Mouse (Mus musculus): ENCODE results near the gene Insl6.

The Insl6 gene

DNA sequence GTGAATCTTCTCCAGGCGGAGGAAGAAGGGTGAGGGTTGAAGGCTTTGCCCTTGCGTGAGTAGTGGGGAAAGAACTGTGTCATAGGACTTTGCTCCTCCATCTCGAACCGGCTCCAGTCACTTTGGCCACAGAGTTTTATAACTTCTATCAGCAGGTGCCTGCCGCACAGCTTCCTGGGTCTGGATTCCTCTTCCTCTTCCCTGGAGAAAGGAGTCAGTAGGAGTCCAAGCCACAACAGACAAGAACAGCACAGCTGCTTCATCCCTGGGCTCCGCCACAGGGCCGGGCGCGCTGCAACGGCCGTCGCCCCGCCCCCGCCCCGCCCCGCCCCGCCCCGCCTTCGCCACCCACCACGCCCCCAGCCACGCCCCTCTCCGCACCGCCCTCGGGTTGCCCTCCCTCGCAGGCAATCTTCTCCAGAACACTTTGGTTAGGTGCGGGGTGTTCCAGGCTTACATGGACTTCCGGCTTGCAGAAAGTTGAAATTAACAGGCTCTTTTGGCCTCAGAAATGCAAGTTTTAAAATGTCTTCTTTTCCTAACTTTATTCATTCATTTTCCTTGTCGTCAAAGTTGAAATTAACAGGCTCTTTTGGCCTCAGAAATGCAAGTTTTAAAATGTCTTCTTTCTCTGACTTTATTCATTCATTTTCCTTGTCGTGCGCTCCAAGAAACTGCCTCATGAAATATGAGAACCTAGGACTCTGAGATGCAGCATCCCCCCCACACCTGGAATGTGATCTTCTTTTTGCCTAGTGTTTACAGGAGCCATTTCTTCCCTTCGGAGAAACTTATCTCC, at the start of gene Insl6:
TSS of gene Insl6 (minus strand) at position 304 of the 799 bp plus-strand sequence.
- DNase-seq (ENCODE audit: inconsistent age in 2 of 2, low spot score in 1 of 2) = peak; percentile 55 to 85

DNA sequence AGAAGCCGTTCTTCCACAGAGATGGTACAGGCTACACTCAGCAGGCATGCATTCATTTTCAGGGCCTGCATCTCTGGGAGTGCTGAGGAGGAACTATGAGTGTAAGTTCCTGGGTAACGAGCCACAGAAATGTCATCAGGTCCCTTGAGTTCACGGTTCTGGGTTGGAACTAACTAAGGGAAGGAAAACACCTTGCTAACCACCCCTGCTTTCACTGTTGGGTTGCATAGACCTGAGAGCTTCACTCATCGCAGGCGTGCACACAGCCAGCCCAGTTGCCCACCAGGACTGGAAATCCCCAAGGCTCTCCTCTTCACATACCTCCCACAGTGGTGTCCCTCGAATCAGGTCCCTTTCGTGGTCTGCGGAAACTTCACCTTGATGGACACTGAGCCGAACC, 49.8 kb upstream of the Insl6 start:
- DNase-seq (ENCODE audit: inconsistent age in 2 of 2, low spot score in 1 of 2) = no peak

DNA sequence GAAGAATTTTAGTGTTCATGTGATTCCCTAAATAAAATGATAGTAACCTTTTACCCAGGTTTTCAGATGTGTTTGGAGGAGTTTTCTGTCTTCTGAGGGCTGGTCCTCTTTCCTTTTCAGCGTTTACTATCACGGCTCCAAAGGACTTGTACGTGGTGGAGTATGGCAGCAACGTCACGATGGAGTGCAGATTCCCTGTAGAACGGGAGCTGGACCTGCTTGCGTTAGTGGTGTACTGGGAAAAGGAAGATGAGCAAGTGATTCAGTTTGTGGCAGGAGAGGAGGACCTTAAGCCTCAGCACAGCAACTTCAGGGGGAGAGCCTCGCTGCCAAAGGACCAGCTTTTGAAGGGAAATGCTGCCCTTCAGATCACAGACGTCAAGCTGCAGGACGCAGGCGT, 48.3 kb upstream of the Insl6 start:
- DNase-seq (ENCODE audit: inconsistent age in 2 of 2, low spot score in 1 of 2) = no peak

DNA sequence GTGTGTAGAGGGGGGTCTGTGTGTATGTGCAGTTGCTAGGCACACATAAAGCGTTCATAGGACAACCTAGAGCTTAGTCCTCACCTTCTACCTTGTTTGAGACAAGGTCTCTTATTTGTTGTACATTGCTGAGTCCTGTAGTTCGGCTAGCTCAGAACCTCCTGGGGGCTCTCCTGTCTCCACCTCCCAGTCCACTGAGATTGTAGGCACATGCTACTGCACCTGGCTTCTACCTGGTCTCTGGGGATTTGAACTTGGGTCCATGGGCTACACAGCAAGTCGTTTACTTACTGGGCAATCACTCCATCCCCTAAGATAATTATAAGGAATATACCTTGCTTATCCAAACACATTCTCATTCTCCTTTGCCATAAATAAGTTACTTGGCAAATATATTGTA, 47.5 kb upstream of the Insl6 start:
- no peak for DNase-seq (ENCODE audit: inconsistent age in 2 of 2, low spot score in 1 of 2)

DNA sequence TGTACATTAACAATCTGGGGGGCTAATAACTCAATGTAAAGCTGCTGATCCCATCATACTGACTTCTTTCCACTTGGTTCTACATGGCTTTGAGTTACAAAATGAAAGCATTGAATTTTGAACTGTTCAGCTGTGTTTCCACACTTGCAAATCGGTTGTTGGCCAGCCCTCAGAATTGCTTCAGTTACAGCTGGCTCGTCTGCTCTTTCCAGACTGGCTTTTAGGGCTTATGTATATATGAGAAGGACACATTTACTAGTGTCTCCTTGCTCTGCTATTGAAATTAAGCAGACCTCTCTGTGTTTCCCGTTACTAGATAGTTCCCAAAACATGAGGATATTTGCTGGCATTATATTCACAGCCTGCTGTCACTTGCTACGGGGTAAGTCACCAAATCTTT, 47.0 kb upstream of the Insl6 start:
- peak in 1 of 2 experiments; percentile 71 for DNase-seq (ENCODE audit: inconsistent age in 2 of 2, low spot score in 1 of 2)

DNA sequence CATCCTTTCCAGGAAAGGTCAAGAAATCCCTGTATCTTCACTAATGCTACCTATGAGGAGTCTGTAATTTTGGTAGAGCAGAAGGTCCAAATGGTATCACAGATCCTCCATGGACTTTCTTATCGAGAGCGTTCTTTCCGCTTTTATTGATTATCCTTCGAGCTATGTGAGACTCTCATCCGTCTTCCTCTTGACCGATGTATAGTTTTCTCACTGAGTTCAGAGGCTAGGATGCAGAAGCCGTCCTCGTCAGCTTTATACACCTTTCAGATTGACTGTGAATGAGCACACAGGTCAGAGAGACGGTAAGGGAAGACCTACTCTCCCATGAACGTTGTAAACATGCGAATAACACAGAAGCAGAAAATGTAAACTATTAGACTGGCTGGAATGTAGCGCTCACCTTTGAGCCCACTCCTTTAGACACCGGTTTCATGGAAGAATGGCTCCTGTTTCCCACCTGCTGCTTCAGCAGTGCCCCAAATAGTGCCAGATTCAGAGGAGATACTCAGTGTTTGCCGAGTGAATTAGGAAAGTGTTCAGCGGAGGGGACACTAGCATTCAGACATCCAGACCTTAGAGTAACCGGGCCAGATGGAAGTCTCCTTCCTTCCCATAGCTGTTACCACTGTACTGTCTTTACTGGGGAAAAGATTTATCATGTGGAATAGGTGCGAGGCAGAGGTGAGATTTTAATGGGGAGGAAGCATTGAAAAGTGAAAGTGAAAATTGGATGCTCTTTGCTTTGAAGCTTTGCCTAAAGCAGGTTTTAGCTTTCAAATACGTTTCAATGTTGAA, 46.3 kb upstream of the Insl6 start:
- peak in 1 of 2 experiments; percentile 71 for DNase-seq (ENCODE audit: inconsistent age in 2 of 2, low spot score in 1 of 2)

DNA sequence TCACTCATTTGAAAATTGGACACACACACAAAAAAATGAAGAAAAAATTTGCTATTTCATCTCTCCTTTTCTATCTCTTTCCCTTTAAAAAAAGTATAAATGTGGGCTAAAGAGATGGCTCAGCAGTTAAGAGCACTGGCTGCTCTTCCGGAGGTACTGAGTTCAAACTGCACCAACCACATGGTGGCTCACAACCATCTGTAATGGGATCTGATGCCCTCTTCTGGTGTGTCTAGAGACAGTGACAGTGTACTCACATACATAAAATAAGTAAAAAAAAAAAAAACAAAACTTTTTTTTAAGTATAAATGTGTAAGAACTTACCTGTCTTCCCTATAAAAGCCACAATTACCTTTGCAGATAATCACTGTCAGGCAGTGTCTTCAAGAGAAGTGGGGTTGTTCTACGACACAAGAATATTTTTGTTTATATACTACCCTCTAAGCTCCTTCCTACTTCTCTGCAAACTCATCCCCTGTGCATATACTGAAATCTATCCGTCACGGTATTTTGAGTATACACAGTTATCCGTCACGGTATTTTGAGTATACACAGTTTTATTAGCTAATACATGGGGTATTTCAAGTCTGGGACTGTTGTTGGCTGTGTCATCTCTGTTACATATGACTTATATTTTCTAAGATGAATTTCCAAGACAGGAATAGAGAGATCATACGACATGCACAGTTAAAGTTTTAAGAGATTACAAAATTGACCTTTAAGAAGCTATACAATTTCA, 45.6 kb upstream of the Insl6 start:
- no peak for DNase-seq (ENCODE audit: inconsistent age in 2 of 2, low spot score in 1 of 2)

DNA sequence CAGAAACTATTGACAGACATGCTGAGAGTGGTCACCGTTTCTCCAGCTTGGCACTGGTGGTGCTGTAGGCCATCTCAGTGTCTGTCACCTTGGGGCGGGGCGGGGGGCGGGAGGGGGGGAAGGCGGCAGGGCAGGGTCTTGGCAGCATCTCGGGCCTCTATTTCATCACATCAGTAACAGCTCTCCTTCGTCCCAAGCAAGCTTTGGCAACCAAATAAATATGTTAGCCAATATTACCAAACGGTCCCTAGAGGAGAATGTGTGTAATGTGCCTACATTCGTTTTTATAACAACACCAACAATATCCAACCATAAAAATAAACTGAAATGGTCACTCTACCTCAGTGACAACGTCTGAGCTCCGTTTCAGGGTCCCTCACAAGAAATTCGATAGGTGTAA, 45.0 kb upstream of the Insl6 start:
- DNase-seq (ENCODE audit: inconsistent age in 2 of 2, low spot score in 1 of 2) = peak in 1 of 2 experiments; percentile 42

DNA sequence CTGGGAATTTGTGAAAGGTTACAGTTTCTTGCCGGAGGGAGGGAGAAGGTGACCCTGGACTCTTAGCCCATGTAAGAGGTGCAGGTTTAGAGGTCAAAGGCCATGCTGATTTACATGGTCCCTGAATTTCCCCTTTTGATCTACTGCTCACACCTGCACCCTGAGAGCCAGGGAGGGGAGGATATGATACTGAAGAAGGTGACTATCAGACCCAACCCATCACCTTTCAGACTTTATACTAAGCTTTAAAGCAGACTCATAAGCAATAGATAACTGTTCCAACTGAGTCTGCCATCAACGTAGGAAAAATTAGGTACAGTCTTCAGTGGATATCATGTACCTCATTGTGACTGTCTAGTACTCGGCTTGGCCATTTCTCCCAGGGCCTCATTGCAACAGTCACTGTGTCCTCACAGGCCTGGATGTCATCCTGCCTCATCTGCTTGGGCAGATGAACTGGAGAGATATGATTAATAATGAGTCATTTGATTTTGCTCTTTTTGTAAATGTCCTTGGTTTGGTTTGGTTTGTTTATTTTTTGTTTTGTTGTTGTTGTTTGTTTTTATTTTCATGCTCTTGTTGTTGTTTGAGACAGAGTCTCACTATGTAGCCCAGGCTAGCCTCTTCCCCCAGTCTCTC, 43.6 kb upstream of the Insl6 start:
- peak; percentile 30 to 80 for DNase-seq (ENCODE audit: inconsistent age in 2 of 2, low spot score in 1 of 2)

DNA sequence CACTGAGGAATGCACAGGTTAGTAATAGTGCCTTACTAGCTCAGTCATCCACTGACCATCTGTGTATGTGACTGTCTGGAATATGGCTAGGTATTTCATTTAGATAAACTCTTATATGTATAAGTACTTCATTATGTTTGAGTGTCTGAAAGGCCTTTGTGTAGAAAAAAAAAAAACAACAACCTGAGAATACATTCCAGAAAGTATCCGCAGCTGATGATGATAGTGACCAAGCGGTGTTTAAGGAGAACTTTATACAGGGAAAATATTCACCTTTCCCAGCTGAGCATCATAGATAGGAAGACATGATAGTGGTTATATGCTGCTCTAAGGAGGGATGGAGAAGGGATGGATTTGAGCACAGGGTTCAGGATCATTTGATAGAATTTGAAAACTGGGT, 42.9 kb upstream of the Insl6 start:
- no peak for DNase-seq (ENCODE audit: inconsistent age in 2 of 2, low spot score in 1 of 2)

DNA sequence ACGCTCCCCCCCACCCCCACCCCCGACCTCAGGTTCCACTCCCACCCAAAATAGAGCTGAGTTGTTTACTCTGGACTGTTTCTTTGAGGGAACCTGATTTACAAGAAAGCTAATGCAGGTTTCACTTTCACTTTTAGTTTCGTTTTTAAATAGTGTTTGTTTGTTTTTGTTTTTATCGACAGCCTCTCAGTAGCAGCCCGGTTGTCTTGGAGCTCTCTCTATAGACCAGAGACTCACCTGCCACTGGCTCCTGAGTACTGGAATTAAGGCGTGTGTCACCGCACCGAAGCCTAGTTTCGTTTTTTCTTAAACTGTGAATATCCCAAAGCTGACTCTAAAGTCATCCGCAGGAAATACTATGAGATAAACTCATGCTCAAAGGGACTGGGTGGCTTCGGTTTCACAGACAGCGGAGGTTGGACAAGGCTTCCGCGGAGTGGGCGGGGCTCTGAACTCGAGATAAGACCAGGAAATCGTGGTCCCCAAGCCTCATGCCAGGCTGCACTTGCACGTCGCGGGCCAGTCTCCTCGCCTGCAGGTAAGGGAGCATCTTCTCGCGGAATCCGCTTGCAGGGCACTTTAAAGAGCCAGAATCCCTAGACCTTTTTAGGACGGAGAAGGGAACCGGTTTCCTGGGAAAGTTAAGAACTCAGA, 41.9 kb upstream of the Insl6 start, which contains the start of the genes Plgrkt and Cd274:
TSS of gene Plgrkt (minus strand) at position 422 of the 654 bp plus-strand sequence.
TSS of gene Cd274 (plus strand) at position 487 of the 654 bp plus-strand sequence.
- DNase-seq (ENCODE audit: inconsistent age in 2 of 2, low spot score in 1 of 2) = peak; percentile 88 to 95

DNA sequence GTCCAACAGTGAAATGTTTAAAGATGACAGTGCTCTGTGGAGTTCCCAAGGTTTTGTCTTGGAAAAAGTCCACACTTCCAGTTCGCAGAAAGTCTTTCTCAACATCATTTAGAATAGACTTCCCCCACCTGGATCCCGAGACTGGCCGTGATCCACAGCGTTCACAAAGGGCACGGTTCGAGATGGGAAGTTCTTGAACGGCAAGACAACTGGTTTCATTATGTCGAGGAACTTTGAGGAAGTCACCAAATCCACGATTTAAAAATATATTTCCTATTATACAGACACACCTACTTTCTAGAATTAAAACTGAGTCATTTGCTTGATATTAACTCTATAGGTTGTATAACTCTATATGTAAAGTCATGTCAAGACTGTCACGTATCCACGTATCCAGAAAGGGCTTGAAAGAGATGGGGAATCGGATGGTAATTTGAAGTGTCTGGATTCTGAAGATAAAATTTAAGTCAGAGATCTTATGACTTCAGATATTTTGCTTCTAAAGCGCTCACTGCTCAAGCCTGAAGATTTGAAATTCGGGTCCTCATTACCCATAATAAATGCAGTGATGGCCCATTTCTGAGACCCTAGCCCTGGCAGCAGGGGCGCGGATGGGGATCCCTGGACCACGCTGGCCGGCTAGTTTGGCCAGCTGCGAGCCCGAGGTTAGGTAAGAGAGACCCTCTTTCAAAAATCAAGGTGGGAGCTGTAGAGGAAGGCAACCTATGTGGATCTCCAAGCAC, 41.2 kb upstream of the Insl6 start:
- peak; percentile 25 to 68 for DNase-seq (ENCODE audit: inconsistent age in 2 of 2, low spot score in 1 of 2)

DNA sequence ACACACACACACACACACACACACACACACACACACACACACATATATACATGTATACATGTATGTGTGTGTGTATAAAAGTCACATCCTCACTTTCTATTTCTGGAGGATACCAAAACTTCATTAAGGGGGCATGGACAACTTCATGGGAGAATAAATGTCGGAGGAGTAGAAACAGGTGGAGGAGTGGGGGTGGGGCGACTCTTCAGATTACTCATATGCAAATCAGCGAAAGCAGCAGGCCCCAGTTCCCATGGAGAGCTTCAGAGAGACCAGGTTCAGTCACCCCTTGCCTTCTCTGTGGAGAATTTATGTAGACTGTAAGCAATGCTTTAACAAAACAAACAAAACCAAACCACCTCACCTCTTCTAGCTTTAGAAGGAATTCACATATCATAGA, 39.9 kb upstream of the Insl6 start:
- no peak for DNase-seq (ENCODE audit: inconsistent age in 2 of 2, low spot score in 1 of 2)

DNA sequence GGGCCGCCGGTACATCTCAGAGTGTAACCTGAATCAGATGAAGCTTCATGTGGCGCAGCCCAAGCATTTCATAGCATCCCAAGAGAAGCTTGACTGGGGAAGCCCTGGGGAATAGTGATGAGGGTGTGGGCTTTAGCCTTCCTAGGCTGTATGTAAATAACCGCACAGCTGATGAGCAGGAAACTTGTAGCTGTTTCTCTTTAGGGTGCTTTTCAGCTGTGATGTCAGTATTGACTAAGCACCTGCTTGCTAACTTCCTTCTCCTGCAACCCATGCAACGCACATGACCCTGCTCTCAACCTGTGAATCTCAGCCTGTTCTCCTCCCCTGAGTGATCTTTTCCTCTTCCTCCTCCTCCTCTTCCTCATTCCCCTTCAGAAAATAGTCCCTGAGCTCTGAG, 38.9 kb upstream of the Insl6 start:
- no peak for DNase-seq (ENCODE audit: inconsistent age in 2 of 2, low spot score in 1 of 2)

DNA sequence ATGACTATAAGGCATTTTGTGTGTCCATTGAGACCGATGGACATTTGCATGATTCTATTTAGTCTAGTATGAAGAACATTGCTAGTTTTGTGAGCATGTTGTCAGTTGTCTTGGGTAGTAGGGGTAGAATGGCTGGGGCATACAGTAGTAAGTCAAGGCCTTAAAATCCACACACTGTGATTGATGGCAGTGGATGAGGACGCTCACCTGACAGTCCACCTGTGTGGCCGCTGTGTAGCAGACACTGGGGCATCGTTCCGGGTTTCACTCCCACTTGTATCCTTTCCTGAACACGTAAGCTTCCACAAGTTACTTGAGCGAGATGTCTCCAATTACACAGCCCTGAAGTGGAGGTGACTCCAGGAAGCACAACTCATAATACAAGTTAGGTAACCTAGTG, 38.4 kb upstream of the Insl6 start:
- no peak for DNase-seq (ENCODE audit: inconsistent age in 2 of 2, low spot score in 1 of 2)

DNA sequence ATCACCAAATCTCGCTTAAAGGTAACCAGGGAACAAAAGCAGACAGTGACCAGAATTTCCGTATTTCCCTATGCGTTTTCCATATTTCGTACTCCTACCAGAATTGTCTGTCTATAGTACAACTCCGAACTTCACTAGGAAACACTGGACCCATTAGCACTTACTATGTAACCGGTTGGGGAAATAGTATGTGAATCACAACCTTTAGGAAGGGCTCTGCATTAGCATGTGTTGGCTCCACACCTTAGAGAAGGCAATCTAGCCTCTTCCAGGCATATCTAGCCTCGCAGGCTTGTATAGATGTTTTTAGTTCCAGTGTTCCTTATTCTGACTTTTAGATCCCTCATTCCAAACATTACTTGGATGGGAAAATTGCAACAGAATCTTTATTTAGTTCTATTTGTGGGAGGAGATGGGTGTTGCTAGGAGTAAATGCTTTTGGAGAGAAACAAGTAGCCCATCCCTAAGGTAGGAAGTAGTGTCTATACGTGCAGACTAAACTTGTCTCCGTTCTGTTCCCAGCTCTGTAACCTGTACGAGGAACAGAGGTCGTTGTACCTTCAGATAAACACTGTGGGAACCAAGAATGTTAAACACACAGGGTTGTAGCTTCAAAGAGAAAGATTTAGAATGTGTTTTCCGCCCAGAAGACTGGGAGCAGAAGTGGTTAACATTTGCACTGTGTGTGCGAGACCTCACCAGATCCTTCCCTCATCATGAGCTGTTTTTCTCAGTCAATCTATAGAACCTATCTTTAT, 37.2 kb upstream of the Insl6 start:
- no peak for DNase-seq (ENCODE audit: inconsistent age in 2 of 2, low spot score in 1 of 2)

DNA sequence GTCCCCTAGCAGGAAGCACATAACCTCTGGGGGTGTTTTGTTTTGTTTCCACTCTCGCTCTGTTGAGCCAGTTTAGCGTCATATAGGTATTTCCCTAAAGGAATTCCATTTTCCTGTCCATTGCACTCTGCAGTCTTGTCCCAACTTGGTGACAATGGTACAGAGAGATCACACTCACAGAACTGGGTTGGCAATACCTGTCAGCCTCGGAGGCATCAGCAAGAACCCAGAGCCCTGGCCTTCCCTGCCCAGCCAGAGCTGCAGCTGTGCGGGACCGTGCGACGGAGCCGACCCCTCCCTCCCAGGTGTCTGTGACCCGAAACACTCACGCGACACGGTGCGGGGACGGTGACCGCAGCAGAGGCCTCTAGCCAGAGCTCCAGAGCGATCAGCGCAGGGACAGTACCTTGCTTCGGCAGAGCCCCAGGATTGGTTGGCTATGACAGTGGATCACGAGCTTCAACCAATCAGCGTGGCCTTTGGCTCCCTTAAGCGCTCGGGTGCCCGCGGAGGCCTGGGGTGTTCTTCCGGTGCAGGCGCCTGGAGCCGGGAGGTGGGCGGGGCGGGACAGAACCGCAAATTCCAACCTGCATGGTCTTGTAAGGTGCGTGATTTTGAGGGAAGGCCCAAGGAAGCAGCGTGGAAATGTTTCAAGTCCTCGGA, 36.4 kb upstream of the Insl6 start:
- peak; percentile 93 to 96 for DNase-seq (ENCODE audit: inconsistent age in 2 of 2, low spot score in 1 of 2)

DNA sequence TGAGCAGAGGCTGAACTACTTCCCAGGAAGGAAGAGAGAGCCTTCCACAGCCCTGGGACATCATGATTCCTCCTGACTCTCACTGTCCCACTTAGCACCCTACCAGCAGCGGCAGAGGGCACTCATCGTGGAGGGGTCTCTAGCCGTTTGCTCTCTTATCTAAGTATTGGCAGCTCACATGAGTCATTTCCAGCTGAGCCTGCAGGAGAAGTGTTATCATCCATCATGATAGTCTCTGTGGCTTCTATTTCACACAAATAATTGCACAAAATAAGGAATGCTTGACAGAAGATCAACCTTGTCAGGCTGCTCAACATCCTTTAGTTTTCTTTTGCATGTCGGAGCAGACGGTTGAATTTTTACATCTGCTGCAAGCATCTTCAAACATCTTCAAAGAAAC, 35.1 kb upstream of the Insl6 start:
- no peak for DNase-seq (ENCODE audit: inconsistent age in 2 of 2, low spot score in 1 of 2)
